Comparison of ENCODE assay signal across 10 mouse cellular contexts in genomic region chr11:43617924-43618323, GRCm38 (mm10). TPM values are rescaled to one million over a fixed set of nuclear protein-coding genes. Genes with fewer than 3 reads are reported as not detected.
DNase-seq lines count a peak whose midpoint lies in the region; ATAC-seq and TF ChIP-seq lines count a peak whose summit lies in the region.
"Had no signal": no experiment of that assay in that cellular context is flagged by ENCODE, and none has a peak within 500 bp of the region (broad histone marks: within the 10 kb centered on the region; RNA-seq: fewer than 3 reads in every experiment).

No protein-coding gene starts in this region.

- H3K36me3 ChIP-seq in kidney, embryonic 15.5 days: no peaks in the 10 kb centered on the region
- H3K36me3 ChIP-seq in heart, embryonic 12.5 days: no peaks in the 10 kb centered on the region
- no peaks in the 10 kb centered on the region for H3K36me3 ChIP-seq in liver, postnatal 0 days (replicated peaks; ENCODE audit: insufficient read depth, low read length)

- no peak for TF ChIP-seq EP300 in liver, postnatal 0 days (IDR thresholded peaks at IDR 0.05; ENCODE audit: low read depth)

- no peak for ATAC-seq in kidney, embryonic 15.5 days (replicated peaks; ENCODE audit: low FRiP score)
- peak; percentile 62 for ATAC-seq in heart, embryonic 12.5 days (ENCODE audit: insufficient number of reproducible peaks, low FRiP score)
- ATAC-seq in liver, postnatal 0 days: no peak

- no peak for DNase-seq in kidney, adult 18-20 months
- peak; percentile 66 for DNase-seq in Muller cell, postnatal 12 days (ENCODE audit: inconsistent ontology term)
- no peak for DNase-seq in liver, postnatal 0 days
- DNase-seq in layer of hippocampus, adult 9-10 months (ENCODE audit: low spot score): no peak
- no peak for DNase-seq in thymus, adult 18-20 months
- DNase-seq in adrenal gland, postnatal 4 days (ENCODE audit: low spot score in 2 of 2): no peak

- H3K9me3 ChIP-seq in kidney, embryonic 15.5 days (replicated peaks): no peaks in the 10 kb centered on the region
- no peaks in the 10 kb centered on the region; the same call in 1 of the 2 replicates for H3K9me3 ChIP-seq in heart, embryonic 12.5 days (replicated peaks)
- no peaks in the 10 kb centered on the region for H3K9me3 ChIP-seq in liver, postnatal 0 days (ENCODE audit: low read length)

- H3K27ac ChIP-seq in kidney, embryonic 15.5 days: peak overlapping the region; percentile 66; the same call in 1 of the 2 replicates
- H3K27ac ChIP-seq in heart, embryonic 12.5 days (ENCODE audit: poor library complexity, severe bottlenecking): peak overlapping the region; percentile 36
- H3K27ac ChIP-seq in liver, postnatal 0 days (ENCODE audit: low read depth): 0 out of 2 replicates have a peak overlapping the region, but pooled peaks have one; percentile 7

- no peaks in the 10 kb centered on the region for H3K27me3 ChIP-seq in kidney, embryonic 15.5 days
- no peaks in the 10 kb centered on the region for H3K27me3 ChIP-seq in heart, embryonic 12.5 days (replicated peaks)
- no peaks in the 10 kb centered on the region for H3K27me3 ChIP-seq in liver, postnatal 0 days (ENCODE audit: insufficient read depth, low read length)
- H3K27me3 ChIP-seq: CH12.LX had no signal

- no peak overlapping the region for H3K4me2 ChIP-seq in kidney, embryonic 15.5 days
- peak overlapping the region; percentile 2; the same call in 1 of the 2 replicates for H3K4me2 ChIP-seq in heart, embryonic 12.5 days
- H3K4me2 ChIP-seq in liver, postnatal 0 days (ENCODE audit: low read depth, low read length): no peak overlapping the region

- no peak for TF ChIP-seq CTCF in liver, postnatal 0 days (IDR thresholded peaks at IDR 0.05; ENCODE audit: low read depth)

- H3K4me1 ChIP-seq in kidney, embryonic 15.5 days: peaks cover 25% of the 10 kb centered on the region; the same call in 1 of the 2 replicates
- peaks cover 23% of the 10 kb centered on the region for H3K4me1 ChIP-seq in heart, embryonic 12.5 days (replicated peaks)
- 0 out of 2 replicates have a peak, but pooled peaks cover 5% of the 10 kb centered on the region for H3K4me1 ChIP-seq in liver, postnatal 0 days (ENCODE audit: insufficient read depth)

- 72% methylated on average over 5 of the region's 5 CpGs for WGBS in kidney, embryonic 15.5 days
- WGBS in heart, embryonic 12.5 days: 36% methylated on average over 5 of the region's 5 CpGs
- WGBS in liver, postnatal 0 days (ENCODE audit: insufficient replicate concordance): 68% methylated on average over 5 of the region's 5 CpGs

- no peak overlapping the region for H3K4me3 ChIP-seq in kidney, embryonic 15.5 days (replicated peaks)
- no peak overlapping the region for H3K4me3 ChIP-seq in heart, embryonic 12.5 days
- H3K4me3 ChIP-seq in liver, postnatal 0 days (ENCODE audit: low read depth, low read length): no peak overlapping the region

- H3K9ac ChIP-seq in kidney, embryonic 15.5 days: no peak overlapping the region
- no peak overlapping the region for H3K9ac ChIP-seq in heart, embryonic 12.5 days
- H3K9ac ChIP-seq in liver, postnatal 0 days (replicated peaks): no peak overlapping the region

RNA-seq across cellular contexts. Expression of gene Fabp6, which starts 16.6 kb away (rescaled TPM):
- polyA plus RNA-seq in kidney, embryonic 15.5 days (2015; fragmentation: Nextera tagmentation; extraction: Ambion mirVana): not detected in 2 replicates
- not detected in 2 replicates for polyA plus RNA-seq in heart, embryonic 12.5 days (2016; fragmentation: Nextera tagmentation; extraction: Ambion mirVana)
- polyA plus RNA-seq in liver, postnatal 0 days (2015; fragmentation: Nextera tagmentation; extraction: Ambion mirVana): not detected in 2 replicates
- total RNA-seq in adrenal gland, postnatal 4 days (2021): not detected
- total RNA-seq: CH12.LX; layer of hippocampus, adult 18-20 months had no signal

RNA-seq across cellular contexts. Expression of gene 4933415A04Rik, which starts 31.1 kb away (rescaled TPM):
- polyA plus RNA-seq in kidney, embryonic 15.5 days (2015; fragmentation: Nextera tagmentation; extraction: Ambion mirVana): 7.0 and 8.2 TPM in 2 replicates
- polyA plus RNA-seq in heart, embryonic 12.5 days (2016; fragmentation: Nextera tagmentation; extraction: Ambion mirVana): 4.6 and 5.6 TPM in 2 replicates
- polyA plus RNA-seq in liver, postnatal 0 days (2015; fragmentation: Nextera tagmentation; extraction: Ambion mirVana): 0.51 and 0.72 TPM in 2 replicates
- total RNA-seq in adrenal gland, postnatal 4 days (2021): 1 to 10 TPM; 3.7 to 4.0 TPM
- total RNA-seq: CH12.LX had no signal

Comparison
In these comparisons a context has a peak if more than half of its experiments do, and no peak if none do; other contexts are left out.
1. H3K27ac ChIP-seq: peak in every context shown above with its lines; median percentile 66 in kidney, embryonic 15.5 days; 36 in heart, embryonic 12.5 days; 7 in liver, postnatal 0 days.